Comparison of ENCODE assay signal across 9 mouse cellular contexts in genomic region chr2:125470553-125471295, GRCm38 (mm10). TPM values are rescaled to one million over a fixed set of nuclear protein-coding genes. Genes with fewer than 3 reads are reported as not detected.
DNase-seq lines count a peak whose midpoint lies in the region; ATAC-seq and TF ChIP-seq lines count a peak whose summit lies in the region.
"Had no signal": no experiment of that assay in that cellular context is flagged by ENCODE, and none has a peak within 500 bp of the region (broad histone marks: within the 10 kb centered on the region; RNA-seq: fewer than 3 reads in every experiment).

No protein-coding gene starts in this region.

- 82% methylated on average over 8 of the region's 8 CpGs for WGBS in hindbrain, embryonic 11.5 days
- WGBS in hindbrain, embryonic 13.5 days: 85% methylated on average over 8 of the region's 8 CpGs
- 58% methylated on average over 8 of the region's 8 CpGs for WGBS in kidney, embryonic 16.5 days
- 54% methylated on average over 8 of the region's 8 CpGs for WGBS in small intestine, adult 2 months

- no peak overlapping the region for H3K27ac ChIP-seq in hindbrain, embryonic 11.5 days (ENCODE audit: low read depth, low read length)
- H3K27ac ChIP-seq in hindbrain, embryonic 13.5 days: no peak overlapping the region; the same call in 1 of the 2 replicates
- H3K27ac ChIP-seq in kidney, embryonic 16.5 days (ENCODE audit: low read length): peak overlapping the region; percentile 73
- peak overlapping the region; percentile 18; the same call in 1 of the 2 replicates for H3K27ac ChIP-seq in small intestine, adult 2 months (ENCODE audit: insufficient read depth, low read depth, low read length)

- no peak for ATAC-seq in hindbrain, embryonic 11.5 days (ENCODE audit: low FRiP score)
- ATAC-seq in hindbrain, embryonic 13.5 days (ENCODE audit: low FRiP score): no peak
- no peak for ATAC-seq in kidney, embryonic 16.5 days (ENCODE audit: low FRiP score, low TSS enrichment)

- no peak for TF ChIP-seq CTCF in small intestine, adult 2 months (IDR thresholded peaks at IDR 0.05; ENCODE audit: extremely low read depth, insufficient read length, insufficient replicate concordance, low read depth, low read length)

- no peaks in the 10 kb centered on the region for H3K36me3 ChIP-seq in hindbrain, embryonic 11.5 days (ENCODE audit: control insufficient read depth, insufficient read depth, low read length)
- H3K36me3 ChIP-seq in hindbrain, embryonic 13.5 days: peaks cover 5% of the 10 kb centered on the region
- peaks cover 13% of the 10 kb centered on the region; the same call in 1 of the 2 replicates for H3K36me3 ChIP-seq in kidney, embryonic 16.5 days (ENCODE audit: insufficient read depth, low read length)
- no peaks in the 10 kb centered on the region for H3K36me3 ChIP-seq in small intestine, adult 2 months (ENCODE audit: control insufficient read depth, insufficient read depth, low read length)

- no peaks in the 10 kb centered on the region for H3K4me1 ChIP-seq in hindbrain, embryonic 11.5 days (replicated peaks; ENCODE audit: control insufficient read depth, insufficient read depth, low read length)
- H3K4me1 ChIP-seq in hindbrain, embryonic 13.5 days (replicated peaks): no peaks in the 10 kb centered on the region; the same call in 1 of the 2 replicates
- H3K4me1 ChIP-seq in kidney, embryonic 16.5 days (ENCODE audit: insufficient read depth, low read length): peaks cover 6% of the 10 kb centered on the region; the same call in 1 of the 2 replicates
- H3K4me1 ChIP-seq in small intestine, adult 2 months (ENCODE audit: control insufficient read depth, insufficient read depth, insufficient read length, low read length): no peaks in the 10 kb centered on the region

- TF ChIP-seq POLR2A in small intestine, adult 2 months (IDR thresholded peaks at IDR 0.05; ENCODE audit: low read depth, low read length): no peak

- no peak overlapping the region for H3K9ac ChIP-seq in hindbrain, embryonic 11.5 days (ENCODE audit: low read depth, low read length)
- H3K9ac ChIP-seq in hindbrain, embryonic 13.5 days: no peak overlapping the region
- no peak overlapping the region for H3K9ac ChIP-seq in kidney, embryonic 16.5 days (replicated peaks; ENCODE audit: low read length)

- no peak overlapping the region for H3K4me3 ChIP-seq in hindbrain, embryonic 11.5 days (ENCODE audit: low read depth, low read length)
- H3K4me3 ChIP-seq in hindbrain, embryonic 13.5 days: no peak overlapping the region
- no peak overlapping the region for H3K4me3 ChIP-seq in kidney, embryonic 16.5 days (ENCODE audit: low read length)
- no peak overlapping the region for H3K4me3 ChIP-seq in small intestine, adult 2 months (ENCODE audit: low read depth, low read length)

- no peaks in the 10 kb centered on the region for H3K27me3 ChIP-seq in hindbrain, embryonic 11.5 days (ENCODE audit: control insufficient read depth, insufficient read depth, low read length)
- no peaks in the 10 kb centered on the region for H3K27me3 ChIP-seq in hindbrain, embryonic 13.5 days
- H3K27me3 ChIP-seq in kidney, embryonic 16.5 days (ENCODE audit: insufficient read depth, low read length): no peaks in the 10 kb centered on the region
- no peaks in the 10 kb centered on the region for H3K27me3 ChIP-seq in small intestine, adult 2 months (ENCODE audit: control insufficient read depth, insufficient read depth, low read length)

- H3K4me2 ChIP-seq in hindbrain, embryonic 11.5 days (replicated peaks; ENCODE audit: low read depth, low read length): no peak overlapping the region
- no peak overlapping the region for H3K4me2 ChIP-seq in hindbrain, embryonic 13.5 days
- H3K4me2 ChIP-seq in kidney, embryonic 16.5 days (replicated peaks; ENCODE audit: low read depth, low read length): no peak overlapping the region

- no peaks in the 10 kb centered on the region for H3K9me3 ChIP-seq in hindbrain, embryonic 11.5 days (ENCODE audit: control insufficient read depth, low read length)
- no peaks in the 10 kb centered on the region for H3K9me3 ChIP-seq in hindbrain, embryonic 13.5 days
- no peaks in the 10 kb centered on the region for H3K9me3 ChIP-seq in kidney, embryonic 16.5 days (ENCODE audit: low read length)

- DNase-seq in hindbrain, embryonic 11.5 days (ENCODE audit: low spot score): peak; percentile 15
- peak; percentile 23 for DNase-seq in MN1 (ENCODE audit: low spot score)
- DNase-seq in gastrocnemius, postnatal 10 days: peak; percentile 31
- DNase-seq in adrenal gland, adult 2 months: no peak
- no peak for DNase-seq in layer of hippocampus, adult 9-11 months

RNA-seq across cellular contexts. Expression of gene Gm9913, which starts 34.2 kb away (rescaled TPM):
- polyA plus RNA-seq in hindbrain, embryonic 11.5 days (2014; fragmentation: Nextera tagmentation; extraction: Ambion mirVana): 0.25 and 0.28 TPM in 2 replicates
- 0.12 and 0.17 TPM in 2 replicates for polyA plus RNA-seq in hindbrain, embryonic 13.5 days (2015; fragmentation: Nextera tagmentation; extraction: Ambion mirVana)
- total RNA-seq in gastrocnemius, postnatal 10 days (2021): under 1 TPM; 0.23 to 0.38 TPM
- 0.18 and 0.22 TPM in 2 replicates for polyA plus RNA-seq in kidney, embryonic 16.5 days (2015; fragmentation: Nextera tagmentation; extraction: Ambion mirVana)
- 0.17 and 0.18 TPM in 2 replicates for polyA plus RNA-seq in small intestine, adult 2 months (2012; rRNA removed)
- not detected for total RNA-seq in adrenal gland, adult 2 months (2021)
- 0.33 TPM in 1 of 2 replicates, not detected in the other for polyA plus RNA-seq in adrenal gland, adult 2 months (2012; rRNA removed)
- total RNA-seq: ES-E14 had no signal

RNA-seq across cellular contexts. Expression of gene Fbn1, which starts 37.1 kb away (rescaled TPM):
- 8.7 and 12.3 TPM in 2 replicates for polyA plus RNA-seq in hindbrain, embryonic 11.5 days (2014; fragmentation: Nextera tagmentation; extraction: Ambion mirVana)
- 2.7 and 3.8 TPM in 2 replicates for polyA plus RNA-seq in hindbrain, embryonic 13.5 days (2015; fragmentation: Nextera tagmentation; extraction: Ambion mirVana)
- 100 to 1,000 TPM; 212 to 274 TPM for total RNA-seq in gastrocnemius, postnatal 10 days (2021)
- polyA plus RNA-seq in kidney, embryonic 16.5 days (2015; fragmentation: Nextera tagmentation; extraction: Ambion mirVana): 15.2 and 15.5 TPM in 2 replicates
- polyA plus RNA-seq in small intestine, adult 2 months (2012; rRNA removed): 4.9 and 5.1 TPM in 2 replicates
- total RNA-seq in adrenal gland, adult 2 months (2021): 10 to 100 TPM; 18.5 to 26.0 TPM
- polyA plus RNA-seq in adrenal gland, adult 2 months (2012; rRNA removed): 3.4 and 5.0 TPM in 2 replicates

Comparison
In these comparisons a context has a peak if more than half of its experiments do, and no peak if none do; other contexts are left out.
1. DNase-seq: peak in hindbrain, embryonic 11.5 days (single experiment), MN1 (single experiment) and gastrocnemius, postnatal 10 days (single experiment); none in adrenal gland, adult 2 months (single experiment) and layer of hippocampus, adult 9-11 months (single experiment).
2. H3K27ac ChIP-seq: peak in kidney, embryonic 16.5 days (single experiment) and small intestine, adult 2 months (single experiment); none in hindbrain, embryonic 11.5 days (single experiment) and hindbrain, embryonic 13.5 days (single experiment).